Mouse (Mus musculus): ENCODE measurements around the gene Tas2r114. TPM values are rescaled to one million over a fixed set of nuclear protein-coding genes. Genes with fewer than 3 reads are reported as not detected.

The Tas2r114 gene
- total RNA-seq (2021), result not detected
- long read RNA-seq, experiment 1, result 0 reads
- long read RNA-seq, experiment 2, result 0 reads

GRCm38 (mm10) chr6:131689963-131690362 is at the start of gene Tas2r114:
TSS of gene Tas2r114 (minus strand) at chr6:131690063.
- DNase-seq, result no peak
- intact Hi-C loops (cut with DNase I), result no loop called here

GRCm38 (mm10) chr6:131712803-131713202 is 22.9 kb upstream of the Tas2r114 start:
- no peak for DNase-seq
- intact Hi-C loops (cut with DNase I), result no loop called here

DNA sequence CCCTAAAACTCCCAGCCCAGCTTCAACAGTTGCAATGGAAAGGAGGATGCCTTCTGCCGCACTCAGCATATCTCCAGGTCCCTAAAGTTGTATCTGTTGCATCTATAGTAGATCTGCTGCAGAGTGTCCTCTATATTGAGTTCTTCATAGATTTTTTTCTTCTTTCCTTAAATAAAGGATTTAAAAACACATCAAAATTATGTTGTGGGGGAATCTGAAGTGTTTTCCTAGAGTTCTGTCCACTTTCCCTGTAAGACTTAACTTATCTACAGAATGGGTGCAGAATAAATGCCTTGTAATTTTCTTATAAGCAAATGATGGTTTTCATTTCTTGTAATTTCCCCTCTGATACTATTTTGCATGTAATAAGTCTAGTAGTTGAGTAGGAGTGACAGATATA is 2.5 kb downstream of the Tas2r114 start, which contains the start of gene Tas2r105:
Tas2r105 (minus strand) TSS at position 101 of the 400 bp plus-strand sequence.
- DNase-seq, result no peak
- intact Hi-C loops (cut with DNase I), result no loop called here

DNA sequence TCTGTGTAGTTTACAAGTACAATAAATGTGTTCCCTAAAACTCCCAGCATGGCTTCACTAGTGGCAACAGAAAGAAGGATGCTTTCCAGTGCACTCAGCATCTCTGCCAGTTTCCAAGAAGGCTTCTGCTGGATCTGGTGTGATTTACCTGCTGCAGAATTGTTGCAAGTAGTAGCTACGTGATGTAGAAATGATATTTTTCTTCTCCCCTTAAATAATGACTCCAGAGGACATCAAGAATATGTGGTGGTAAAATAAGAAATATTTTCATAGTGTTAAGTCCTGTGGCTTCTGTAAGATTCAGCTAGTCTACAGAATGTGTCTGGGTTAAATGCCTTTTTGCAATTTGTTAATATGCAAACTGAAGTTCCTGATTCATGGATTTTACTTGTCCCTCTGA is 4.2 kb downstream of the Tas2r114 start, which contains the start of gene Tas2r104:
Tas2r104 (minus strand) TSS at position 101 of the 400 bp plus-strand sequence.
- no peak for DNase-seq
- intact Hi-C loops (cut with DNase I), result no loop called here

DNA sequence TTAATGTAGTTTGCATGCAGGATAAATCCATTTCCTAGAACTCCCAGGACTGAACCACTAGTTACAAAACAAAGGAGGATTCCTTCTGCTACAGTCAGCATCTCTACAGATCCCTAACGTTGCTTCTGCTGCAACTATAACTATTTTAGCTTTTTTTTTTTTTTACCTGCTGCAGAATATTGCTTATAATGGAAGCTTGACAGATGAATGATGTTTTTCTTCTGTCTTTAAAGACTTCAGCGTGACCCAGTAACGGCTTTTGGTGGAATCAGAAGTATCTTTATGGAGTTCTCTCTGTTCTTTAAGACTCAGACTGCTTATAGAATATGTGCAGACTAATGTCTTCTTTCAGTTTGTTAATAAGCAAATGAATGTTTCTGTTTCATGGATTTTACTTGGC is 11.1 kb downstream of the Tas2r114 start, which contains the start of gene Tas2r106:
Tas2r106 (minus strand) TSS at position 101 of the 400 bp plus-strand sequence.
- DNase-seq, result no peak
- intact Hi-C loops (cut with DNase I), result no loop called here

DNA sequence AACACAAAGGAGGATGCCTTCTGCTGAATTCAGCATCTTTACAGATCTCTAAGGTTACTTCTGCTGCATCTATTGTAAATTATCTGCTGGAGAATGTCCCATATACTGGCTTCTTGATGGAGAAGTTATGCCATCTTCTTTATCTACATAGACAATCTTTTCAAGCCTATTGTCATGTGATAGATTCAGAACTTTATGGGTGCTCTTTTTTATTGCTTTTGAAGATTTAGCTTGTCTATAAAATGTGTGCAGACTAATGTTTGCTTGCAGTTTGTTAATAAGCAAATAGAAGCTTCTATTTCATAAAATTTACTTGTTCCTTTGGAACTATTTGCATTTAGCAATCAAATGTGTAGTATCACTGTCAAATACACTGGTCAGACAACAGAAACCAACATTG is 29.8 kb downstream of the Tas2r114 start, which contains the start of gene Tas2r107:
Tas2r107 (minus strand) TSS at position 101 of the 400 bp plus-strand sequence.
- intact Hi-C loops (cut with DNase I), result no loop called here
- DNase-seq, result no peak

Other genes with a start within 250 kb of the Tas2r114 start
- gene 5430401F13Rik, start 203.7 kb downstream of the Tas2r114 start, total RNA-seq (2021), result not detected
- not detected for gene Gm6619, start 203.7 kb downstream of the Tas2r114 start, total RNA-seq (2021)
- not detected for gene Tas2r130, start 59.2 kb downstream of the Tas2r114 start, total RNA-seq (2021)
- gene Tas2r107, start 29.9 kb downstream of the Tas2r114 start, total RNA-seq (2021), result not detected
- gene Tas2r106, start 11.2 kb downstream of the Tas2r114 start, total RNA-seq (2021), result not detected
- not detected for gene Tas2r104, start 4.3 kb downstream of the Tas2r114 start, total RNA-seq (2021)
- gene Tas2r105, start 2.6 kb downstream of the Tas2r114 start, total RNA-seq (2021), result not detected

Data from heart, postnatal 14 days (tissue).